Mouse (Mus musculus) ES-E14 (cell line): ENCODE measurements around the gene Usp19. TPM values are rescaled to one million over a fixed set of nuclear protein-coding genes. Genes with fewer than 3 reads are reported as not detected.

Experiments used
- DNase-seq: peaks from one replicate; pipeline ENCODE4 v3.0.0-alpha.2; 2013; ENCODE audit warnings: low read depth, low spot score
- H3K27ac ChIP-seq: 2 replicates; pipeline ENCODE4 v1.5.1; 2012; ENCODE audit warnings: low read depth, mild to moderate bottlenecking, low read length, moderate library complexity, mixed read lengths; ENCODE audit not compliant: poor library complexity, insufficient read depth, severe bottlenecking
- H3K36me3 ChIP-seq: 2 replicates; pipeline ENCODE4 v1.6.1; 2012; ENCODE audit warnings: mild to moderate bottlenecking, low read length, moderate library complexity, mixed read lengths; ENCODE audit not compliant: control insufficient read depth, poor library complexity, insufficient read depth, severe bottlenecking
- H3K4me1 ChIP-seq, 2 experiments: fragments of 150-350 bp in 1 of 2; sonication (generic) in 1 of 2; 2 replicates each; pipeline ENCODE4 v1.6.1; 2012; ENCODE audit warnings: low read length in 2 of 2, mild to moderate bottlenecking in 1 of 2, mixed read lengths in 1 of 2; ENCODE audit not compliant: control insufficient read depth in 2 of 2, insufficient read depth in 2 of 2, poor library complexity in 1 of 2
- H3K4me3 ChIP-seq, 2 experiments: fragments of 150-350 bp in 1 of 2; sonication (generic) in 1 of 2; 2 replicates each; pipeline ENCODE4 v1.5.1; 2012; ENCODE audit warnings: low read length in 2 of 2, low read depth in 1 of 2, mild to moderate bottlenecking in 1 of 2, mixed read lengths in 1 of 2; ENCODE audit not compliant: insufficient read depth in 1 of 2, poor library complexity in 1 of 2, severe bottlenecking in 1 of 2
- H3K9ac ChIP-seq: 2 replicates; pipeline ENCODE4 v1.6.1; 2012; ENCODE audit warnings: low read depth, mild to moderate bottlenecking, low read length, mixed read lengths; ENCODE audit not compliant: poor library complexity, insufficient read depth, severe bottlenecking
- H3K9me3 ChIP-seq: fragments of 150-350 bp; sonication (generic); 2 replicates; pipeline ENCODE4 v1.6.1; 2012; ENCODE audit warnings: low read depth, mild to moderate bottlenecking, low read length; ENCODE audit not compliant: control insufficient read depth, insufficient read depth
- CHD2 ChIP-seq: IDR thresholded peaks from 2 replicates; pipeline ENCODE4 v1.6.1; 2014; ENCODE audit warnings: mild to moderate bottlenecking, low read depth, low read length, inconsistent platforms
- HCFC1 ChIP-seq: IDR thresholded peaks from 2 replicates; pipeline ENCODE4 v1.6.1; 2012; ENCODE audit warnings: low read length, inconsistent platforms, borderline replicate concordance; ENCODE audit not compliant: insufficient read depth
- MAFK ChIP-seq: IDR thresholded peaks from 2 replicates; pipeline ENCODE4 v1.6.1; 2014; ENCODE audit warnings: mild to moderate bottlenecking, low read depth, low read length, inconsistent platforms; ENCODE audit not compliant: insufficient read depth
- ZC3H11A ChIP-seq: IDR thresholded peaks from 2 replicates; pipeline ENCODE4 v1.6.1; 2012; ENCODE audit warnings: low read depth, mild to moderate bottlenecking, inconsistent platforms, low read length, borderline replicate concordance
- ZNF384 ChIP-seq: IDR thresholded peaks from 2 replicates; pipeline ENCODE4 v1.6.1; 2012; ENCODE audit warnings: low read depth, low read length, inconsistent platforms
- in situ Hi-C, 2 experiments: fragments of 600-800 bp; cut with MboI; formaldehyde crosslinking; loops; one replicate each; pipeline ENCODE4 v1.15.1; 2025; ENCODE audit warnings: low sequenced_read_pairs in 2 of 2, inconsistent platforms in 1 of 2; ENCODE audit not compliant: unreplicated experiment in 2 of 2
- total RNA-seq: library from RNA; depleted of rRNA; stranded (reverse); fragments of 300-350 nt; gene quantifications from 2 replicates; pipeline ENCODE4 v1.2.3, GENCODE M21; 2012

Usp19 gene
- total RNA-seq, 1 experiment: 92.1 TPM

- no peak for DNase-seq
- in situ Hi-C loops: no loop called here
- Histone ChIP-seq H3K4me1 (peaks cover 1 to 3% of the 10 kb centered on the region in 2 experiments; a peak in 1 of 4 replicates), H3K4me3 (no peak overlapping the region), H3K9me3 (no peaks in the 10 kb centered on the region), H3K9ac (no peak overlapping the region), H3K36me3 (no peaks in the 10 kb centered on the region), H3K27ac (no peak overlapping the region)
- TF ChIP-seq MAFK: no peak
- TF ChIP-seq ZC3H11A: no peak
- no peak for TF ChIP-seq CHD2
- no peak for TF ChIP-seq ZNF384
- TF ChIP-seq HCFC1: no peak
These were observed 15.9 kb upstream of the Usp19 start for GRCm38 (mm10) chr9:108474528-108474927.

GRCm38 (mm10) chr9:108478638-108479156 is 11.7 kb upstream of the Usp19 start:
- Histone ChIP-seq H3K4me1 (peaks cover 1 to 10% of the 10 kb centered on the region in 2 experiments; a peak in 2 of 4 replicates), H3K27ac (no peak overlapping the region; the same call in 1 of the 2 replicates), H3K36me3 (no peaks in the 10 kb centered on the region), H3K9ac (peak overlapping the region; percentile 15; the same call in 1 of the 2 replicates), H3K9me3 (no peaks in the 10 kb centered on the region), H3K4me3 (peak overlapping the region; percentile 47 to 50)
- peak; percentile 84 for DNase-seq
- TF ChIP-seq ZNF384: no peak
- TF ChIP-seq HCFC1: peak; percentile 54; the same call in 1 of the 2 replicates
- no peak for TF ChIP-seq ZC3H11A
- TF ChIP-seq CHD2: peak; percentile 66; the same call in 1 of the 2 replicates
- TF ChIP-seq MAFK: 0 out of 2 replicates have a peak, but pooled peaks have one; percentile 3
- in situ Hi-C loops: no loop called here

GRCm38 (mm10) chr9:108479241-108479640 is 11.2 kb upstream of the Usp19 start:
- Histone ChIP-seq H3K4me1 (peaks cover 1 to 10% of the 10 kb centered on the region in 2 experiments; a peak in 2 of 4 replicates), H3K4me3 (peak overlapping the region in 1 of 2 experiments; percentile 47; a peak in 2 of 4 replicates), H3K36me3 (no peaks in the 10 kb centered on the region), H3K9me3 (no peaks in the 10 kb centered on the region), H3K9ac (no peak overlapping the region), H3K27ac (no peak overlapping the region)
- no peak for TF ChIP-seq ZNF384
- TF ChIP-seq HCFC1: no peak
- TF ChIP-seq MAFK: no peak
- no peak for TF ChIP-seq ZC3H11A
- no peak for TF ChIP-seq CHD2
- peak; percentile 25 for DNase-seq
- in situ Hi-C loops: no loop called here

- DNase-seq: peak; percentile 85
- Histone ChIP-seq H3K9me3 (no peaks in the 10 kb centered on the region), H3K36me3 (no peaks in the 10 kb centered on the region), H3K4me1 (peaks cover 1 to 10% of the 10 kb centered on the region in 2 experiments; a peak in 2 of 4 replicates), H3K27ac (no peak within 1 kb of the TSS; the same call in 1 of the 2 replicates), H3K9ac (peak within 1 kb of the TSS; percentile 56), H3K4me3 (peak within 1 kb of the TSS; percentile 58 to 59)
- in situ Hi-C loops: no loop called here
- TF ChIP-seq ZC3H11A (no peak), CHD2 (0 out of 2 replicates have a peak, but pooled peaks have one; percentile 36)
These were observed 10.6 kb upstream of the Usp19 start, which contains the start of gene Lamb2 for GRCm38 (mm10) chr9:108479721-108480351. Gene Lamb2, plus strand, starts transcription at chr9:108479736.
